Mouse (Mus musculus): ENCODE data around the gene Gm49510.

GRCm38 (mm10) chr15:78930192-78930706 lies 30.8 kb downstream of the Gm49510 start:
- TF ChIP-seq POLR2A (IDR thresholded peaks at IDR 0.05; ENCODE audit: borderline replicate concordance, low read depth, low read length) = no peak
- no peak for TF ChIP-seq CTCF (IDR thresholded peaks at IDR 0.05; ENCODE audit: low read depth, low read length)

Data from bone marrow macrophage, adult 2 months (primary cell).